Mouse (Mus musculus): ENCODE data around the gene Tut7. TPM values are rescaled to one million over a fixed set of nuclear protein-coding genes. Genes with fewer than 3 reads are reported as not detected.

Gene Tut7
- total RNA-seq, 2 experiments from 2014 or later, result 53.5 to 60.4 TPM

Other genes with a start within 250 kb of the Tut7 start
- gene Agtpbp1, start 237.9 kb downstream of the Tut7 start, total RNA-seq (2021), result 100 to 1,000 TPM; 324 to 356 TPM
- 100 to 1,000 TPM in 1 of 2 experiments, 10 to 100 TPM in 1; 88.5 to 107 TPM for gene Naa35, start 237.9 kb downstream of the Tut7 start, total RNA-seq (2021)
- gene Golm1, start 147.3 kb downstream of the Tut7 start, total RNA-seq (2021), result 10 to 100 TPM; 16.4 to 17.8 TPM
- gene 4921517D22Rik, start 129.0 kb downstream of the Tut7 start, total RNA-seq (2021), result not detected
- gene Spata31d1a, start 112.8 kb downstream of the Tut7 start, total RNA-seq (2021), result under 1 TPM in 1 of 2 experiments, not detected in 1; 0.16 TPM
- under 1 TPM in 1 of 2 experiments, not detected in 1; 0.09 TPM for gene Spata31d1b, start 110.9 kb downstream of the Tut7 start, total RNA-seq (2021)
- not detected for gene Spata31d1d, start 91.4 kb downstream of the Tut7 start, total RNA-seq (2021)
- gene 1700014D04Rik, start 76.4 kb downstream of the Tut7 start, total RNA-seq (2021), result 1 to 10 TPM; 1.6 to 2.7 TPM
- 100 to 1,000 TPM; 155 to 161 TPM for gene Isca1, start 53.3 kb downstream of the Tut7 start, total RNA-seq (2021)
- not detected for gene Gm49354, start 40.9 kb downstream of the Tut7 start, total RNA-seq (2021)